Mouse (Mus musculus) embryonic facial prominence, embryonic 11.5 days (tissue): ENCODE measurements at regions not wholly inside any gene's neighbourhood (a gene's known extent, or its start where the extent isn't known, plus 50 kb on each side); places are given as distances from the start of the nearest gene placed in this dataset.

Source experiments
- ATAC-seq: fragments of 200-750 bp; cut with Nextera tagmentation; replicated peaks from 2 replicates; pipeline ENCODE4 v1.8.0; 2017; ENCODE audit warnings: low read depth; ENCODE audit not compliant: insufficient number of reproducible peaks, low FRiP score, low TSS enrichment
- DNase-seq: peaks from one replicate; pipeline ENCODE4 v3.0.0-alpha.2; 2015; ENCODE audit warnings: low spot score
- H3K27ac ChIP-seq: fragments of 300-500 bp; sonication (generic); replicated peaks from 2 replicates; pipeline ENCODE4 v1.5.1; 2014; ENCODE audit warnings: mild to moderate bottlenecking, low read depth, low read length, control low read depth
- H3K27me3 ChIP-seq: fragments of 300-500 bp; sonication (generic); 2 replicates; pipeline ENCODE4 v1.6.1; 2014; ENCODE audit warnings: mild to moderate bottlenecking, low read length, moderate library complexity, mixed read lengths; ENCODE audit not compliant: control insufficient read depth, insufficient read depth
- H3K36me3 ChIP-seq: fragments of 300-500 bp; sonication (generic); replicated peaks from 2 replicates; pipeline ENCODE4 v1.6.1; 2014; ENCODE audit warnings: low read depth, mild to moderate bottlenecking, low read length, moderate library complexity, mixed read lengths; ENCODE audit not compliant: control insufficient read depth, insufficient read depth
- H3K4me1 ChIP-seq: fragments of 300-500 bp; sonication (generic); 2 replicates; pipeline ENCODE4 v1.6.1; 2014; ENCODE audit warnings: low read length, mixed read lengths; ENCODE audit not compliant: control insufficient read depth, insufficient read depth
- H3K4me2 ChIP-seq: fragments of 300-500 bp; sonication (generic); 2 replicates; pipeline ENCODE4 v1.6.1; 2014; ENCODE audit warnings: low read depth, mild to moderate bottlenecking, control low read depth, low read length, moderate library complexity
- H3K4me3 ChIP-seq: fragments of 300-500 bp; sonication (generic); 2 replicates; pipeline ENCODE4 v1.5.1; 2014; ENCODE audit warnings: low read depth, low read length, control low read depth
- H3K9ac ChIP-seq: fragments of 300-500 bp; sonication (generic); replicated peaks from 2 replicates; pipeline ENCODE4 v1.6.1; 2014; ENCODE audit warnings: mild to moderate bottlenecking, control low read depth, low read length
- H3K9me3 ChIP-seq: fragments of 300-500 bp; sonication (generic); replicated peaks from 2 replicates; pipeline ENCODE4 v1.6.1; 2016; ENCODE audit warnings: mild to moderate bottlenecking, low read length, inconsistent platforms, mixed read lengths; ENCODE audit not compliant: control insufficient read depth
- WGBS: fragments of 180-500 bp; shearing (Covaris S2); extraction: QIAGEN DNeasy Blood & Tissue Kit; methylation state at CpG from one replicate; pipeline ENCODE4 v1.1.7; 2014; 5-methylcytosine and 5-hydroxymethylcytosine counted together

GRCm38 (mm10) chrX:53976273-53977135, 179.0 kb upstream of the Xlr start:
- Histone ChIP-seq H3K4me3 (peak overlapping the region; percentile 34), H3K27ac (no peak overlapping the region), H3K4me1 (no peaks in the 10 kb centered on the region), H3K36me3 (no peaks in the 10 kb centered on the region), H3K9ac (0 out of 2 replicates have a peak overlapping the region, but pooled peaks have one; percentile 6), H3K27me3 (no peaks in the 10 kb centered on the region), H3K9me3 (no peaks in the 10 kb centered on the region), H3K4me2 (peak overlapping the region; percentile 62)
- DNase-seq (peak; percentile 6), ATAC-seq (peak; percentile 65; the same call in 1 of the 2 replicates)
- 21% methylated on average over 30 of the region's 42 CpGs for WGBS

- H3K36me3 ChIP-seq = no peaks in the 10 kb centered on the region
- H3K9ac ChIP-seq = no peak overlapping the region
- peak overlapping the region; percentile 34 for H3K4me3 ChIP-seq
- ATAC-seq (no peak), DNase-seq (peak; percentile 1)
- no peaks in the 10 kb centered on the region for H3K9me3 ChIP-seq
- H3K27ac ChIP-seq = no peak overlapping the region
- H3K4me2 ChIP-seq = peak overlapping the region; percentile 62
- no peaks in the 10 kb centered on the region for H3K27me3 ChIP-seq
- WGBS = 13% methylated on average over 24 of the region's 28 CpGs
- no peaks in the 10 kb centered on the region for H3K4me1 ChIP-seq
Measured at GRCm38 (mm10) chrX:53975545-53976272, 178.2 kb upstream of the Xlr start.

GRCm38 (mm10) chrX:53974732-53975544, 177.4 kb upstream of the Xlr start:
- Histone ChIP-seq H3K9me3 (no peaks in the 10 kb centered on the region), H3K9ac (no peak overlapping the region), H3K4me1 (no peaks in the 10 kb centered on the region), H3K4me3 (peak overlapping the region; percentile 34), H3K27me3 (no peaks in the 10 kb centered on the region), H3K4me2 (peak overlapping the region; percentile 62), H3K27ac (no peak overlapping the region), H3K36me3 (no peaks in the 10 kb centered on the region)
- DNase-seq = peak; percentile 10
- 14% methylated on average over 51 of the region's 52 CpGs for WGBS
- ATAC-seq = peak; percentile 73
